Mouse (Mus musculus) CH12.LX (cell line): ENCODE results near the gene C330021F23Rik.

Experiments used
- CHD2 ChIP-seq: IDR thresholded peaks from 2 replicates; pipeline ENCODE4 v1.6.1; 2011; ENCODE audit warnings: low read length, improper control_type of control experiment
- EP300 ChIP-seq: IDR thresholded peaks from 2 replicates; pipeline ENCODE4 v1.6.1; 2011; ENCODE audit warnings: low read length, improper control_type of control experiment
- NRF1 ChIP-seq: IDR thresholded peaks from 2 replicates; pipeline ENCODE4 v1.6.1; 2014; ENCODE audit warnings: low read depth, mild to moderate bottlenecking, inconsistent platforms, low read length, improper control_type of control experiment, moderate library complexity
- POLR2A ChIP-seq: IDR thresholded peaks from 2 replicates; pipeline ENCODE4 v1.6.1; 2011; ENCODE audit warnings: low read depth, mild to moderate bottlenecking, improper control_type of control experiment, low read length

DNA sequence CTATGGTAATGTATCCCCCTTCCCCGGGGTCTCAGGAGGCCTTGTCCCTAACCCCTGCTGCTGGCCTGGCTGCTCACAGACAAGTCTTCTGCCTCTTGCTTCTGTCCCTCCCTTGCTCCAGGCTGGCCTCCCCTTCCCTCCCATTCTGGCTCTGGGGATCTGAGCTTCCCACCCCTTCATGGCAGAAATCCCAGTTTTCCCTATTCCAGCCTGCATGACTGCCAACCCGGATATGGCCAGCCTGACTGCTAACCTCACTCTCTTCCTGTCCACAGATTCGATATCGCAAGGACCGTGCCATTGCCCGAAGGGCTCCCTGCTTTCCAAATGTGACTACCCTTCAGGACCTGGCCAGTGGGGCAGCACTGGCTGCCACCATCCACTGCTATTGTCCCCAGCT is 32.6 kb downstream of the C330021F23Rik start:
- TF ChIP-seq NRF1 (no peak), EP300 (no peak), CHD2 (no peak), POLR2A (no peak)
